Mouse (Mus musculus) embryonic facial prominence, embryonic 12.5 days (tissue): ENCODE measurements around the gene Alpk3. TPM values are rescaled to one million over a fixed set of nuclear protein-coding genes. Genes with fewer than 3 reads are reported as not detected.
"Not testable (repeated sequence)": the region's sequence is repeated elsewhere in the genome, so short reads cannot be mapped to it uniquely, and the experiment has no call there.

Experiments used
- ATAC-seq: fragments of 200-750 bp; cut with Nextera tagmentation; 2 replicates; pipeline ENCODE4 v1.8.0; 2017; ENCODE audit not compliant: insufficient number of reproducible peaks, insufficient read depth, low FRiP score, low TSS enrichment
- H3K27ac ChIP-seq: fragments of 300-500 bp; sonication (generic); 2 replicates; pipeline ENCODE4 v1.5.1; 2016; ENCODE audit warnings: mild to moderate bottlenecking
- H3K27me3 ChIP-seq: fragments of 300-500 bp; sonication (generic); 2 replicates; pipeline ENCODE4 v1.6.1; 2016; ENCODE audit warnings: mild to moderate bottlenecking, moderate library complexity
- H3K36me3 ChIP-seq: fragments of 300-500 bp; sonication (generic); 2 replicates; pipeline ENCODE4 v1.6.1; 2016; ENCODE audit warnings: mild to moderate bottlenecking
- H3K4me1 ChIP-seq: fragments of 300-500 bp; sonication (generic); 2 replicates; pipeline ENCODE4 v1.6.1; 2016
- H3K4me2 ChIP-seq: fragments of 300-500 bp; sonication (generic); replicated peaks from 2 replicates; pipeline ENCODE4 v1.6.1; 2016; ENCODE audit warnings: mild to moderate bottlenecking, moderate library complexity
- H3K4me3 ChIP-seq: fragments of 300-500 bp; sonication (generic); 2 replicates; pipeline ENCODE4 v1.5.1; 2016; ENCODE audit warnings: mild to moderate bottlenecking
- H3K9ac ChIP-seq: fragments of 300-500 bp; sonication (generic); 2 replicates; pipeline ENCODE4 v1.6.1; 2016; ENCODE audit warnings: mild to moderate bottlenecking, moderate library complexity
- H3K9me3 ChIP-seq: fragments of 300-500 bp; sonication (generic); 2 replicates; pipeline ENCODE4 v1.6.1; 2016; ENCODE audit warnings: mild to moderate bottlenecking, moderate library complexity
- WGBS: fragments of 180-500 bp; shearing (Covaris S2); methylation state at CpG from one replicate; pipeline ENCODE4 v1.1.7; 2016; 5-methylcytosine and 5-hydroxymethylcytosine counted together
- polyA plus RNA-seq: library from polyadenylated mRNA; unstranded; fragments of >200 nt; fragmentation: Nextera tagmentation; extraction: Ambion mirVana; gene quantifications from 2 replicates; pipeline ENCODE4 v1.2.1, GENCODE M21; 2016

Gene Alpk3
- polyA plus RNA-seq, 1 experiment from 2014 or later = 1.00 TPM

DNA sequence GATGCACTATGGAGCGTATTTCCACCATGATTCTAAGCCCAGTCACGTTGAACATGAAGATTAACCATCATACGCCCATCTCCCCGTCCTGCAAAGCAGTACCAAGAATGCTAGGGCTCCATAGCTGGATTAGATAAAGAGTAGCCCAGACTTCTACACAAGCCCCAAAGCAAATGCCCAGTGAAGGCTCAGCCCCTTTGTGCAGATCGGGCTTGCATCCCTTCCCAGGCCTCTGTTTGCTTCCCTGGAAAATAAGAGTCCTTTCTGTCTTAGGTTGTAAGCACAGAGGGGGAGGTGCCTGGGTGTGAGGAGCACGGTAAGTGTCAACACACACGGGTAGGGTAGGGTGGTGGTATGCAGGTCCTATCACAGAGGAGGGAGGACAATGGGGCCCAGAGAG lies 95.4 kb downstream of the Alpk3 start:
- no peaks in the 10 kb centered on the region for H3K36me3 ChIP-seq

DNA sequence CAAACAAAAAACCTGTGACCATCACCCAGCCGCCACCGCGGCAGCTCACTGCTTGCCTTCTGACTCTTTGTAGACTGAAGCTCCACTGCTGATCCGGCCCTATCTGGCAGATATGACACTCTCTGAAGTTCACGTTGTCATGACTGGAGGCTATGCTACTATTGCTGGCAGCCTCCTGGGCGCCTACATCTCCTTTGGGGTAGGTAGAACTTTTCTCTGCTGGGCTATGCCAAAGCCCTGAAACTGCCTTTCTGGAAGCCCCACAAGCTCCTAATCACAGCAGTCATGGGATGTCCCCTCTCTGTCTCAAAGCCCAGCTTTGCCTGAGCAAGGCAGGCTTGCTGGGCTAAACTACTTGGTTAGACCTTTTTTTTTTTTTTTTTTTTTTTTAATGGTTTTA lies 95.9 kb downstream of the Alpk3 start:
- H3K9ac ChIP-seq = no peak overlapping the region
- peaks cover 3% of the 10 kb centered on the region; the same call in 1 of the 2 replicates for H3K9me3 ChIP-seq
- no peaks in the 10 kb centered on the region for H3K4me1 ChIP-seq
- H3K27ac ChIP-seq = no peak overlapping the region
- H3K4me3 ChIP-seq = no peak overlapping the region
- H3K27me3 ChIP-seq = 0 out of 2 replicates have a peak, but pooled peaks cover 3% of the 10 kb centered on the region
- no peaks in the 10 kb centered on the region for H3K36me3 ChIP-seq
- no peak for ATAC-seq
- 88% methylated on average over 6 of the region's 6 CpGs for WGBS
- H3K4me2 ChIP-seq = no peak overlapping the region

More for the DNA sequence above, 95.4 kb downstream of the Alpk3 start:
- Histone ChIP-seq H3K4me2 (no peak overlapping the region), H3K4me1 (no peaks in the 10 kb centered on the region), H3K27me3 (0 out of 2 replicates have a peak, but pooled peaks cover 3% of the 10 kb centered on the region), H3K9ac (no peak overlapping the region), H3K9me3 (peaks cover 3% of the 10 kb centered on the region; the same call in 1 of the 2 replicates), H3K27ac (no peak overlapping the region), H3K4me3 (no peak overlapping the region)
- WGBS = 85% methylated on average over 7 of the region's 7 CpGs
- ATAC-seq = 0 out of 2 replicates have a peak, but pooled peaks have one; percentile 52

DNA sequence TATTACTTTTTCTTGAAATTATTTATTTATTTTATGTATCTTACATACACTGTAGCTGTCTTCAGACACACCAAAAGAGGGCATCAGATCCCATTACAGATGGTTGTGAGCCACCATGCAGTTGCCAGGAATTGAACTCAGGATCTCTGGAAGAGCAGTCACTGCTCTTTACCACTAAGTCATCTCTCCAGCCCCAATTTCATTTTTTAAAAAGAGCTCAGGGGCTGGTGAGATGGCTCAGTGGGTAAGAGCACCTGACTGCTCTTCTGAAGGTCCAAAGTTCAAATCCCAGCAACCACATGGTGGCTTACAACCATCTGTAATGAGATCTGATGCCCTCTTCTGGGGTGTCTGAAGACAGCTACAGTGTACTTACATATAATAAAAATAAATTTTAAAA lies 96.8 kb downstream of the Alpk3 start:
- H3K4me3 ChIP-seq, H3K9ac ChIP-seq, H3K27me3 ChIP-seq, H3K27ac ChIP-seq, H3K4me1 ChIP-seq, ATAC-seq, H3K9me3 ChIP-seq, H3K36me3 ChIP-seq, H3K4me2 ChIP-seq: not testable (repeated sequence)

DNA sequence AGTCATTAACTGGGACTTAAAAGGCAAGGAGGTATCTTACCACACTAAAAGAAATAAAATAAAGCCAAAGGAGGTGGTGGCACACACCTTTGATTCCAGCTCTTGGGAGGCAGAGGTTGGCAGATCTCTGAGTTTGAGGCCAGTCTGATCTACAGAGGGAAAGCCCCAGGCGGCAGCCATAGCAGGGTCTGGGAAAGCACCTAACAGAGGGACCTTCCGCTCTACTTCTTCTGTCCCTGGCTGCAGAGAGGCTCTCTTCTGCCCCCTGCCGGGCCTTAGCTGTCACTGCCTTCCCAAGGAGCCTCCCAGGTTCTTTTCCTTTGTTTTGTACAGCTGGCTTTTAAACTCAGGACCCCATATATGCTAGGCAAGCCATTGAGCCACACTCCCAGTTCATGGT lies 97.6 kb downstream of the Alpk3 start:
- no peak overlapping the region for H3K4me3 ChIP-seq
- H3K36me3 ChIP-seq = no peaks in the 10 kb centered on the region
- no peak overlapping the region for H3K27ac ChIP-seq
- no peak overlapping the region for H3K4me2 ChIP-seq
- no peak for ATAC-seq
- no peak overlapping the region for H3K9ac ChIP-seq
- peaks cover 3% of the 10 kb centered on the region; the same call in 1 of the 2 replicates for H3K9me3 ChIP-seq
- 0 out of 2 replicates have a peak, but pooled peaks cover 3% of the 10 kb centered on the region for H3K27me3 ChIP-seq
- H3K4me1 ChIP-seq = no peaks in the 10 kb centered on the region
- WGBS = 1% methylated on average over 3 of the region's 3 CpGs

Other genes starting within 250 kb of the Alpk3 start
- gene Iqgap1, start 231.6 kb upstream of the Alpk3 start, polyA plus RNA-seq = 43.2 and 45.1 TPM in 2 replicates
- gene Zscan2, start 196.7 kb upstream of the Alpk3 start, polyA plus RNA-seq = 3.6 and 5.2 TPM in 2 replicates
- 32.8 and 34.6 TPM in 2 replicates for gene Wdr73, start 156.3 kb upstream of the Alpk3 start, polyA plus RNA-seq
- 6.1 and 6.2 TPM in 2 replicates for gene Nmb, start 152.5 kb upstream of the Alpk3 start, polyA plus RNA-seq
- 208 and 219 TPM in 2 replicates for gene Sec11a, start 109.8 kb upstream of the Alpk3 start, polyA plus RNA-seq
- 13.7 and 14.1 TPM in 2 replicates for gene Zfp592, start 63.9 kb upstream of the Alpk3 start, polyA plus RNA-seq
- 0.08 TPM in 1 of 2 replicates, not detected in the other for gene Slc28a1, start 57.2 kb downstream of the Alpk3 start, polyA plus RNA-seq
- gene Pde8a, start 156.0 kb downstream of the Alpk3 start, polyA plus RNA-seq = 5.3 and 5.7 TPM in 2 replicates